Mouse (Mus musculus) neural tube, embryonic 10.5 days (tissue): Measurements from ENCODE around the gene Dohh.

ENCODE experiments used
- DNase-seq: peaks from one replicate; pipeline ENCODE4 v3.0.0-alpha.2; 2017; ENCODE audit warnings: low spot score; ENCODE audit errors: extremely low spot score

Gene Dohh

GRCm38 (mm10) chr10:81417227-81418215, 33.3 kb downstream of the Dohh start:
- no peak for DNase-seq

- DNase-seq: no peak
Observed at GRCm38 (mm10) chr10:81418216-81419070, 34.2 kb downstream of the Dohh start.

- DNase-seq: peak; percentile 13
Observed at GRCm38 (mm10) chr10:81419111-81419928, 35.1 kb downstream of the Dohh start.

GRCm38 (mm10) chr10:81420191-81420767, 36.1 kb downstream of the Dohh start:
- DNase-seq: no peak

GRCm38 (mm10) chr10:81421041-81421796, 37.0 kb downstream of the Dohh start:
- DNase-seq: no peak

- no peak for DNase-seq
Observed at GRCm38 (mm10) chr10:81421797-81422100, 37.5 kb downstream of the Dohh start.

- no peak for DNase-seq
Observed at GRCm38 (mm10) chr10:81422191-81422590, 38.0 kb downstream of the Dohh start.

- no peak for DNase-seq
Observed at GRCm38 (mm10) chr10:81422661-81423217, 38.5 kb downstream of the Dohh start.

- DNase-seq: no peak
Observed at GRCm38 (mm10) chr10:81423476-81424245, 39.4 kb downstream of the Dohh start.

- peak; percentile 20 for DNase-seq
Observed at GRCm38 (mm10) chr10:81424246-81425051, 40.2 kb downstream of the Dohh start.

GRCm38 (mm10) chr10:81425236-81425850, 41.1 kb downstream of the Dohh start:
- peak; percentile 22 for DNase-seq

- DNase-seq: peak; percentile 22
Observed at GRCm38 (mm10) chr10:81426081-81426671, 41.9 kb downstream of the Dohh start.

GRCm38 (mm10) chr10:81426897-81427296, 42.7 kb downstream of the Dohh start:
- DNase-seq: peak; percentile 27

GRCm38 (mm10) chr10:81427327-81427726, 43.1 kb downstream of the Dohh start:
- no peak for DNase-seq

- DNase-seq: peak; percentile 13
Observed at GRCm38 (mm10) chr10:81427804-81428506, 43.7 kb downstream of the Dohh start.

- no peak for DNase-seq
Observed at GRCm38 (mm10) chr10:81428507-81428870, 44.3 kb downstream of the Dohh start.

- DNase-seq: peak; percentile 13
Observed at GRCm38 (mm10) chr10:81429092-81429491, 44.9 kb downstream of the Dohh start.
